Mouse (Mus musculus) midbrain, embryonic 10.5 days (tissue): ENCODE measurements at regions not wholly inside any gene's neighbourhood (a gene's known extent, or its start where the extent isn't known, plus 50 kb on each side); places are given as distances from the start of the nearest gene placed in this dataset.

Experiments
- DNase-seq: peaks from one replicate; pipeline ENCODE4 v3.0.0-alpha.2; 2017; ENCODE audit warnings: low spot score
- H3K27ac ChIP-seq: fragments of 300-500 bp; sonication (generic); replicated peaks from 2 replicates; pipeline ENCODE4 v1.5.1; 2016; ENCODE audit warnings: mild to moderate bottlenecking
- H3K27me3 ChIP-seq: fragments of 300-500 bp; sonication (generic); 2 replicates; pipeline ENCODE4 v1.6.1; 2016; ENCODE audit warnings: low read depth, mild to moderate bottlenecking; ENCODE audit not compliant: poor library complexity, severe bottlenecking
- H3K36me3 ChIP-seq: fragments of 300-500 bp; sonication (generic); 2 replicates; pipeline ENCODE4 v1.6.1; 2016; ENCODE audit warnings: mild to moderate bottlenecking, moderate library complexity
- H3K4me1 ChIP-seq: fragments of 300-500 bp; sonication (generic); 2 replicates; pipeline ENCODE4 v1.6.1; 2016
- H3K4me3 ChIP-seq: fragments of 300-500 bp; sonication (generic); 2 replicates; pipeline ENCODE4 v1.5.1; 2016; ENCODE audit warnings: mild to moderate bottlenecking, moderate library complexity
- H3K9me3 ChIP-seq: fragments of 300-500 bp; sonication (generic); replicated peaks from 2 replicates; pipeline ENCODE4 v1.6.1; 2016; ENCODE audit warnings: mild to moderate bottlenecking
- WGBS: fragments of 180-500 bp; shearing (Covaris S2); methylation state at CpG from one replicate; pipeline ENCODE4 v1.1.7; 2016; 5-methylcytosine and 5-hydroxymethylcytosine counted together

DNA sequence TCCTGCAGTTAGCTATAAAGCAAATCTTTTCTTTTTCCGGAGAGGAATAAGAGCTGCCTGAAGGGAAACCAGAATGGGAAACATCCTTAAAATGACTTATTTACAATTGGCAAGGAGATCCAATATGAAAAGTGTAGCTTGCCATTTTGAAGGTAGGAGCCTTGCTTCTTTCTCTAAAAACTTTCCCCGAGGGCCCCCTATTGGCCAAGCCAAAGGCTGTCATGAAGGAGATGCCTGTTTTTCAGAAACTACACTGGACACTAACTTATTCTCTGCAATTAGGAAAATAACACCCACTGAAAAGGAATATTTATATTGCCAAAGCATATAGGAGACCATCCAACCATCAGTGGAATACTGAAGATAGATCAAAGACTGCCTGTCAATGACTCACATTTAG lies 312.8 kb upstream of the Thrb start:
- 71% methylated on average over 2 of the region's 2 CpGs for WGBS
- H3K4me3 ChIP-seq = no peak overlapping the region
- H3K27me3 ChIP-seq = no peaks in the 10 kb centered on the region
- no peaks in the 10 kb centered on the region for H3K36me3 ChIP-seq
- H3K9me3 ChIP-seq = no peaks in the 10 kb centered on the region
- no peak for DNase-seq
- no peak overlapping the region for H3K27ac ChIP-seq
- H3K4me1 ChIP-seq = no peaks in the 10 kb centered on the region

DNA sequence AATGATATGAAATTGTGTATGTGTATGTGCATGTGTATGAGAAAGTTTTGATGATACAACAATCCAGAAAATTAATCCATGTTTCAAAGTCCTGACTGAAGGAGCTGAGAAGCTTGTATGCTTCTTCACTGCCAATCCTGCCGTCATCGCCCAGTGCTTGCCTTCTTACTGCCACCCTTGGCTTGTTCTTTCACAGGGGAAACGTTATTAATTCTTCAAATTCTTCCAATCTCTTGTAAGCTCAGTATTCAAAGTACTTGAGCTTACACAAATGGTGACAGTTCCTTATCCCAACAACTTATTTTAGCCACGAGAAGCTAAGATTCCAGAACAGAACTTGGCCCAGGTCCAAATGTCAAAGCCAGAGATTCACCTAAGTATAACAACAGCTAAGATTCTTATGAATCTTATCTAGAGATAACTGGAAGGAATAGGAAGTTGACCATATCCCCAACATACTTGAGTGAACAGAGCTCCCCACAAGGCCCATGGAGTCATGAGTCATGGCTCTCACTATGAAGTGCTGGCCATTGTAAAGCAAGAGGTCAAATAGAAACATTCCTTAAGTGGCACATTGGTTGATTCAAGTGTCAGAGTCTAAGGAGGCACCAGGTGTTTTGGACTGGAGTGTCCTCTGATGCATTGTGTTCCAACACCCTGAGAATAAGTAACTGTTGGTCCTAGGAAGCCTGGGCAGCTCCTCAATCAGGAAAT lies 307.6 kb upstream of the Thrb start:
- Histone ChIP-seq H3K27me3 (no peaks in the 10 kb centered on the region), H3K4me1 (no peaks in the 10 kb centered on the region), H3K27ac (no peak overlapping the region), H3K9me3 (no peaks in the 10 kb centered on the region), H3K36me3 (no peaks in the 10 kb centered on the region), H3K4me3 (no peak overlapping the region)
- DNase-seq = no peak
- WGBS = 82% methylated on average over 4 of the region's 4 CpGs

- Histone ChIP-seq H3K4me3 (no peak overlapping the region), H3K27ac (no peak overlapping the region), H3K27me3 (no peaks in the 10 kb centered on the region), H3K9me3 (no peaks in the 10 kb centered on the region), H3K36me3 (no peaks in the 10 kb centered on the region), H3K4me1 (no peaks in the 10 kb centered on the region)
- DNase-seq = no peak
These were observed 298.2 kb upstream of the Thrb start for GRCm38 (mm10) chr14:17361910-17362309.

- no peaks in the 10 kb centered on the region for H3K9me3 ChIP-seq
- H3K36me3 ChIP-seq = no peaks in the 10 kb centered on the region
- peak; percentile 52 for DNase-seq
- no peak overlapping the region for H3K27ac ChIP-seq
- no peaks in the 10 kb centered on the region for H3K4me1 ChIP-seq
- 45% methylated on average over 7 of the region's 7 CpGs for WGBS
- no peak overlapping the region for H3K4me3 ChIP-seq
- no peaks in the 10 kb centered on the region for H3K27me3 ChIP-seq
These were observed 257.1 kb upstream of the Thrb start for GRCm38 (mm10) chr14:17402751-17403479.

DNA sequence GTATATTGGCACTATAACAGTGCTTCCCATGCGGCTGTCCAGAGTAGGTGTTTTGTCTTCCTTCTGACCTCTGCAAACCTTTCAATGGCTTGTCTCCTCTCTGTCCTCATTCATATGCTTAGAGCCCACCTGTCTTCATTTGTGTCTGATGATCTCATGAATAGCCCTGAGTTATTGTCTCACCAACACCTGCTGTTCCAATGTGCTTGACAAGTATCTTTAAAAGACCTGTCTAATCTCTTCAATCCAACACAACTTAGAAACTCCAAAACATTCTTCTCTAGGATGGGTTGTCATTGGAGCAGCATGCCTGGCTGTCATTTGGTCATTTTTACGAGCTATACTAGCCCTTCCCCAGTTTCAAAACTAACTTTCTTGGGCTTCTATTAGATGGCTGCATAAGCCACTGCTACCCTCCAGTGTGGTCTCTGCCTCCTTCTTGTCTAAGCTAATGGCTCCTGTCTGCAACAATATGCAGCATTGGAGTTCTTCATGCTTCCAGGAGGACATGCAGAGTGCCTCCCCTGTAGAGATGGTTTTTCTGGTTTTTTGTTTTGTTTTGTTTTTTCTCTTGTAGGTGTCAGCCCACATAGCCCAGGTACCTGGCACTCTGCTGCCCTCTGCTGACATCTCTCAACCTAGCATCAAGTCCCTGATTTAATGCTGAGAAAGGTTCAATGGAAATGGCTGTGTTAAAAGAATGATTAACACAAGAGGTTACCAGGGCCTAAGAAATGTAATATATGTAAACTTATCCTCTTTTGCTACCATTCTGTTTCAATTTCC lies 254.3 kb upstream of the Thrb start:
- WGBS = 82% methylated on average over 2 of the region's 2 CpGs
- Histone ChIP-seq H3K27ac (no peak overlapping the region), H3K27me3 (no peaks in the 10 kb centered on the region), H3K9me3 (no peaks in the 10 kb centered on the region), H3K36me3 (no peaks in the 10 kb centered on the region), H3K4me1 (peaks cover 4% of the 10 kb centered on the region), H3K4me3 (no peak overlapping the region)
- DNase-seq = peak; percentile 42

DNA sequence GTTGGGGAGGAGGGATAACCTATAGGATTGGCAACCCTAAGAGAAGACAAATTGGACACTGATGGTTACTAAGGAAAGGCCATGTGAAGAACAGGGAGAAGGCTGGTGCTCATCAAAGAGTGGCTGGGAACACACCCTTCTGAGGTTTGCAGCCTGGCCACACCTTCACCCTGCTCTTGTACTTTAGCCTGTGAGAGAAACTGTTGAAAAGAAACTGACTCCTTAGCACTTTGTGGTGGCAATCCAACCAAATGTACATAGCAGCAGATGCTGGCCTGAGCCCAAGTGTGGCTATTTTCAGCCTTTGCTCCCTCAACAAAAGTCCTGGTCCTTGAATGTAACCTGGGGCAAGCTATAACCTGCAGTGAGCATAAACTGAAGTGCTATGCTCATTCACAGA lies 253.2 kb upstream of the Thrb start:
- DNase-seq = no peak
- no peak overlapping the region for H3K4me3 ChIP-seq
- H3K36me3 ChIP-seq = no peaks in the 10 kb centered on the region
- no peaks in the 10 kb centered on the region for H3K9me3 ChIP-seq
- H3K4me1 ChIP-seq = peaks cover 11% of the 10 kb centered on the region
- no peaks in the 10 kb centered on the region for H3K27me3 ChIP-seq
- no peak overlapping the region for H3K27ac ChIP-seq

DNA sequence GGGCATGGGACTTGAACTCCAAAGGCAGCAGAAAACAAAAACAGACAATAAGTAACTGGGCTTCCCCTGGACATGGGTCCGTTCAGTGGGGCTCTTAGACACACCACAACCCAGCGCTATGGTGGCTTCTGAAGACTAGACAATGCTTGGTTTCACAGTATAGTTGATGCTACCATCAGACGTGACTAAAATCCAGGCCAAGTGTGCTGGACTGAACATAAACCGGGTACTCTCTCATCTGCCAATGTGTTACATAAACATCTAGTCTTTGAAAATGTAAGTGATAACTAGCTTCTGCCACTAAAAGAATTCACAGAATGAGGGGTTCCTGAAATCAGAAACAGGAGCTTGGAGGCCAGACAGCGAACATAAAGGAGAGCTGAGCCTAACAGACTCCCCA lies 251.7 kb upstream of the Thrb start:
- H3K27ac ChIP-seq = no peak overlapping the region
- DNase-seq = no peak
- no peak overlapping the region for H3K4me3 ChIP-seq
- H3K4me1 ChIP-seq = peaks cover 11% of the 10 kb centered on the region
- no peaks in the 10 kb centered on the region for H3K9me3 ChIP-seq
- 81% methylated on average over 5 of the region's 5 CpGs for WGBS
- no peaks in the 10 kb centered on the region for H3K36me3 ChIP-seq
- H3K27me3 ChIP-seq = no peaks in the 10 kb centered on the region

- WGBS = 85% methylated on average over 1 of the region's 1 CpGs
- Histone ChIP-seq H3K36me3 (no peaks in the 10 kb centered on the region), H3K9me3 (no peaks in the 10 kb centered on the region)
These were observed 251.2 kb upstream of the Thrb start for GRCm38 (mm10) chr14:17408813-17409212.

GRCm38 (mm10) chr14:17409497-17409896 lies 250.6 kb upstream of the Thrb start:
- H3K36me3 ChIP-seq = no peaks in the 10 kb centered on the region
- no peaks in the 10 kb centered on the region for H3K27me3 ChIP-seq
- no peak overlapping the region for H3K4me3 ChIP-seq
- WGBS = 95% methylated on average over 6 of the region's 6 CpGs
- H3K4me1 ChIP-seq = peaks cover 11% of the 10 kb centered on the region
- no peak for DNase-seq
- no peak overlapping the region for H3K27ac ChIP-seq
- no peaks in the 10 kb centered on the region for H3K9me3 ChIP-seq

More at GRCm38 (mm10) chr14:17408813-17409212, 251.2 kb upstream of the Thrb start:
- Histone ChIP-seq H3K4me3 (no peak overlapping the region), H3K4me1 (peaks cover 11% of the 10 kb centered on the region), H3K27ac (no peak overlapping the region), H3K27me3 (no peaks in the 10 kb centered on the region)
- DNase-seq = no peak

GRCm38 (mm10) chr14:17410752-17411151 lies 249.3 kb upstream of the Thrb start:
- no peak for DNase-seq

GRCm38 (mm10) chr14:17411299-17411698 lies 248.8 kb upstream of the Thrb start:
- DNase-seq = no peak
- WGBS = 62% methylated on average over 1 of the region's 1 CpGs
- Histone ChIP-seq H3K4me1 (peaks cover 11% of the 10 kb centered on the region), H3K27me3 (no peaks in the 10 kb centered on the region), H3K4me3 (no peak overlapping the region), H3K36me3 (no peaks in the 10 kb centered on the region), H3K9me3 (no peaks in the 10 kb centered on the region), H3K27ac (no peak overlapping the region)

More at GRCm38 (mm10) chr14:17410752-17411151, 249.3 kb upstream of the Thrb start:
- no peaks in the 10 kb centered on the region for H3K36me3 ChIP-seq
- H3K9me3 ChIP-seq = no peaks in the 10 kb centered on the region
- H3K27me3 ChIP-seq = no peaks in the 10 kb centered on the region
- no peak overlapping the region for H3K27ac ChIP-seq
- H3K4me1 ChIP-seq = peaks cover 11% of the 10 kb centered on the region
- no peak overlapping the region for H3K4me3 ChIP-seq
- WGBS = 39% methylated on average over 3 of the region's 3 CpGs

DNA sequence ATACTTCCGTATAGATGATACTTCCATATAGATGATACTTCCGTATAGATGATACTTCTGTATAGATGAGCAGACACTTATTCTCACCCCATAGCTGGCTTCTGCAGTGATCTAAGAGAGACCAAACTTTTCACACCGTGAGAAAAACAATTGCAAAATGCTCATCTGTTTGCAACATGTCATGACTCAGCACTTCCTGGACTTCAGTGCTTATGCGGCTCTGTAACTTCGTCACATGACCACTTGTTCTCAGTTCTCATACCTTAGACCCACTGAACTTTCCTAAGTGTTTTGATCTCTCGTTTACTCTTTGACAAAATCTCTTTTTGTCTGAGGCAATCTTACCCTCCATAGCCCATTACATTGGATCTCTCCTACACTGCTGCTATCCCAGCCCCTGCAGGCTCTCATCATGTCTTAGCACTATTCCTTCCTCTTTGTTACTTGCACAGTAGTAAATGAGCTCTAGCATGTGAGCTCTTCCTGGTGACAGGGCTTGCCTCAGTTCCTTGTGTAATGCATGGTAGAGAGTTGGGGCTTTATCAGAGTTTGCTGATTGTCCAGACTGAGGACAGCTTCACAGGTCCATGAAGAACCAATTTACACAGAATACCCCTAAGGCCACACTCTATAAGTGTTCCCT lies 245.7 kb upstream of the Thrb start:
- Histone ChIP-seq H3K4me3 (no peak overlapping the region), H3K9me3 (no peaks in the 10 kb centered on the region), H3K36me3 (no peaks in the 10 kb centered on the region), H3K27ac (no peak overlapping the region), H3K4me1 (peaks cover 11% of the 10 kb centered on the region), H3K27me3 (no peaks in the 10 kb centered on the region)
- DNase-seq = no peak
- 95% methylated on average over 6 of the region's 6 CpGs for WGBS
